Mouse (Mus musculus) gastrocnemius, adult 18-20 months (tissue): ENCODE results near the gene Tmem160. TPM values are rescaled to one million over a fixed set of nuclear protein-coding genes. Genes with fewer than 3 reads are reported as not detected.
A peak's percentile ranks its signal among the peaks of the same experiment; 100 is the strongest.

ENCODE experiments used
- DNase-seq: peaks from one replicate; pipeline ENCODE4 v3.0.0; 2021; ENCODE audit warnings: low spot score
- total RNA-seq, 2 experiments: library from RNA; stranded (reverse); gene quantifications; 2 replicates each; pipeline ENCODE4 v1.2.3; 2021

Gene Tmem160
- total RNA-seq, 2 experiments from 2014 or later = 52.0 to 53.2 TPM

DNA sequence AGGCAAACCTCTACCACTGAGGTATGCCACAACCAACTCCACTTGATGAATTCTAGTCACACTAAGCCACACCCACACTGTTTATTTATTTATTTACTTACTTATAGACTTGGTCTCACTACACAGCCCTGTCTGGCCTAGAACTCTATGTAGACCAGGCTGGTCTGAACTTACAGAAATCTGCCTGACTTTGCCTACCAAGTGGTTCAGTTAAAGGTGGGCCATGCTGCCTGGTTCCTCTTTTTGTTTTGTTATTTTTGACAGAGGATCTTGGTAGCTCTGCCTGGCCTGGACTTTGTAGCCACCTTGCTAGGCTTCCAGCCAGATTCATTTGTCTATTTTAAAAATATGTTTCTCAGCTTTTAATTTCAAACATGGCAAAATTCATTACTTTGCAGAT, 36.2 kb downstream of the Tmem160 start:
- DNase-seq = no peak

DNA sequence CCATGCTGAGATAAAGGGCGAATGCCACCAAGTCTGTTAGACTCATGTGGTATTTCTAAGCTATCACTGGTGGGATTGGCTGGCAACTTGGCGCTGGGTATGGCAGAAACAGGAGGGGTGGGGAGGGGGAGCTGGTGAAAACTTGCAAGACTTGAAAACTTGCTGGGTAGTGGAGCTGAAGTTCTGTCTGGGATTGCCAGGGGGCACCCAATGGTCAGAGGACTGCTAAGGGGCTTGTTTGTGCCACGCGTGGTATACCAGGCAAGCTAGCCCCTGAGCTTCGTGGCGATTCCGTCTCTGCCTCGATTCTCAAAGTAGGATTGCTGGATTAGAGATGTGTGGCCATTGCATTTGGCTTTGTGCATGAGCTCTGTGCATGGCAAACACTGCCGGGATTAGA, 37.4 kb downstream of the Tmem160 start:
- peak; percentile 24 for DNase-seq

DNA sequence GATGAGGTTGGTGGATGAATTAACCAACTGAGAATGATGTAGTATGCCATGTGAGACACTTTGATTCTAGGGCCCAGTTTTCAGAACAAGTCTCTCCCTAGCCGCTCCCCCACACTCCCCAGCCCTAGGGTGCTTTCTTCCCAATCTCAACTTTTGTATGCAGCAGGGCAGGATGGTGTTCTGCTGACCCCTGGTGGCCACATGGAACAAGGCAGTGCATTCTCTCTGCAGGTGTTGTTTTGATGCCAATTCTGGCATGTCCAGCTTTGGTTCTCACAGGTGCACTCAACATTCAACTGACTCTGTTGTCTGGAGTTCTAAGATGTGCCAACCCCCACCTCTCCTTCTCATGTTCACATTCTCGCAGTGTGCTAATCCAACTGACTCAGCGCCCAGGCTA, 39.2 kb downstream of the Tmem160 start:
- DNase-seq = peak; percentile 63

DNA sequence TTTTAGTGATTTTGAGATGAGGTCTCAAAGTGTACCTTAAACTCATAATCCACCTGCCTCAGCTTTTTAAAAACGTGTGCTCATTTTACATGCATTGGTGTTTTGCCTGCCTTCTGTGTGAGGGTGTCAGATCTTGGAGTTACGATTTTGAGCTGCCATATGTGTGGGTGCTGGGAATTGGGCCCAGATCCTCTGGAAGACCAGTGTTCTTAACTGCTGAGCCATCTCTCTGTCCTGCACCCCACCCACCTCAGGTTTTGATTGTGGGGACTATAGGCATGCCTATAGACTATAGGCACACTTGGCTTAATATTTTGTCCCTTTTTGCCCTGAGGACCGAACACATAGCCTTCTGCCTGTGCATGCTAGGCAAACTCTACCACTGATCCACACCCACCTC, 39.6 kb downstream of the Tmem160 start:
- DNase-seq = no peak

DNA sequence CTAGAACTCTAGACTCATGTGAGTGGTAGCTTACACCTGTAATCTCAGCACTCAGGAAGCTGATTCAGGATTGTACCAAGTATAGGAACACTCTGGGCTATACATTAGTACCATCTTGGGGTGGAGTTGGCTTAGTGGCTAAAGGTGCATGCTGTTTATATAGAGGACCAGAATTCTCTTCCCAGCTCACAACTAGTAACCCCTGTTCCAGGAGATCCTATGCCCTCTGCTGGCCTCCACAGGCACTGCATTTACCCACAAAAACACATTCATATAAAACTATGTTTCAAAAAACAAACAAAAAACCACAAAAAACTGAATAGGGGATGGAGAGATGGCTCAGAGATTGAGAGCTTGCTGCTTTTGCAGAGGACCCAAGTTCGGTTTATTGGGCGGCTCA, 40.8 kb downstream of the Tmem160 start:
- peak; percentile 30 for DNase-seq

DNA sequence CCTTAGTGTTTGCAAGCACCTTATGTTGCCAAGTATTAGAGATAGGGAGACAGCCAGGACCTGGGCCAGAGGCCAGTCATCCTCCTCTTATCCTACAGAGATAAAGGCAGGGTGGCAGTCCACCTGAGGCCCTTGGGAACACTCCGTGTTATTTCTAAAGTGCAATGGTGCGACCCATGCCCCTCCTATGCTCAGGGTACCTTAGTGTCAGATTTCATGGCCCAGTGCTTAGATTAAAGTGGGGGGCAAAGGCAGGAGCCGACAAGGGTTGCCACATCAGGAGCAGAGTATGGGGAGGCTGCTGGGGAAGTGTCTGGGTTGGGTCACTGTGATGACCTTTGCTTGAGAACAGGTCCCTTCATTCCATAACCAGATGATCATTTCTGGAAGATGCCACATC, 43.7 kb downstream of the Tmem160 start:
- DNase-seq = no peak

DNA sequence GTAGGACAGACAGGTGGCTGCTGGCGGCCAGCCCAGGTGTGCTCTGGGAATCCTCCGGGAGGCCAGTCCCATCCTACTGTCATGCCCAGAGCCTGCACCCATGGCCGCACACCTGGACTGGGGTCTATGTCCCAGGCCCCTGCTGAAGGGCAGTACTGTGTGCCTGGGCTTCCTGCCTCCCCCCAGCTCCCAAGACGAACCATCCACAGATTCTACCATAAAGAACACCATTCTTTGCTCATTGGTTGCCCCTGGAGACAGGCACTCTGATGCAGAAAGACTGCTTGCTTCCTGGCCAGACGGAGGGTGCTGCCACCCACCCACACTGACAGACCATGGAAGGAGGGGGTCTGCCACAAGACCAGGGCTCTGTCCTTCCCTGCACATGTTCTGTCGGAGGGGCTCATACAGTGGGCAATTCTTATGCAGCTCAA, 47.1 kb downstream of the Tmem160 start:
- DNase-seq = no peak

DNA sequence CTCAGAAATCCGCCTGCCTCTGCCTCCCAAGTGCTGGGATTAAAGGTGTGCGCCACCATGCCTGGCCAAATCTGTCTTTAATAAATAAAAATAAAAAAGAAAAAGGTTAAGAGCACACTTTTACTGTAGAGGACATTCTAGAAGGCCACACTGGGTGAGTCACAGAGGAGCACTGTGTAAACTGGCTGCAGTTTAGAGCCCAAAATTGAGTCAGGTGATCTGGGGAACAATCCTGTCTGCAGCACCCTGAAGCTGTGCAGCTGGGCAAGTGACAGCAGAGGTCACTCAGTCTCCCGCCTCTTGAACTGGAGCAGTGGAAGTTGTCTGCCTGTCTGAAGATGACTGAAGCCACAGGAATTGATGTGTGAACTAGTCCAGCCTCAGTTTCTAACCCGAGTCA, 49.0 kb downstream of the Tmem160 start:
- no peak for DNase-seq

DNA sequence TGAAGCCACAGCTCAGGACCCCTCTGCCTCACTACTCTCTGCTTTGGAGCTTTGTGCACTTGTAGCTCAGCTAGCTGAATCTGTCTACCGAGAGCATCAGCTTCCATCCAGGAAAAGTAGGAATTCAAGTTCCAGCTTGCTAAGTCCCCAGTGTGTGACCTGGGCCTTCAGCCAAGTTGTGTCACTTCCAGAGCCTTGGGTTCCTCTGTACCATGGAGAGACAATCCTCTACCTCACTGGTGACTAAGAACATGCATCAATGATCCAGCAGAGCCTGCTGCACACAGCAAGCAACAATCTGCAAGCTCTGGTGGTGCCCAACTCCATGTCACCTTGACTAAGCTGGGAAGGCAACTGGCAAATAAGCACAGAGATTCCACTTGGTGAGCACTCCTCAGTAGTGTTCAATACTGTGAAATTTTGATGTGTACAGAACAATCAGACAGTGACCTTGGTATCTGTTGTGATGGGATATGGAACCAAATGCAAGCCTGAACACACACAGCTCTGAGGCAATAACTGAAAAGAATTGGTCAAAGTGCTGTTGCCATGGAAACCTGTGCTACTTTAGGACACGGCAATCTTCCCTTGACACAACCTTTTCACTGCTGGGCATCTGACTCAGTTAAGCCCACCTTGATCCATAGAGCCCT, 52.1 kb downstream of the Tmem160 start:
- peak; percentile 32 for DNase-seq

Other genes starting within 250 kb of the Tmem160 start
- gene Dhx34, start 230.7 kb upstream of the Tmem160 start, total RNA-seq = 1 to 10 TPM; 3.9 to 4.4 TPM
- gene C5ar2, start 208.6 kb upstream of the Tmem160 start, total RNA-seq = under 1 TPM; 0.25 to 0.26 TPM
- 1 to 10 TPM; 1.5 to 2.3 TPM for gene C5ar1, start 193.2 kb upstream of the Tmem160 start, total RNA-seq
- 10 to 100 TPM; 14.2 to 14.3 TPM for gene Inafm1, start 179.2 kb upstream of the Tmem160 start, total RNA-seq
- 10 to 100 TPM; 35.7 to 38.9 TPM for gene Ccdc9, start 166.0 kb upstream of the Tmem160 start, total RNA-seq
- gene Bbc3, start 144.4 kb upstream of the Tmem160 start, total RNA-seq = 1 to 10 TPM; 1.2 to 2.3 TPM
- 10 to 100 TPM; 25.3 to 30.6 TPM for gene Sae1, start 65.0 kb upstream of the Tmem160 start, total RNA-seq
- gene Zc3h4, start 51.9 kb upstream of the Tmem160 start, total RNA-seq = 10 to 100 TPM; 27.7 to 28.6 TPM
- gene Npas1, start 24.9 kb downstream of the Tmem160 start, total RNA-seq = not detected
- 10 to 100 TPM; 17.4 to 24.4 TPM for gene Arhgap35, start 162.2 kb downstream of the Tmem160 start, total RNA-seq
- not detected for gene Ceacam15, start 222.9 kb downstream of the Tmem160 start, total RNA-seq